Comparison of ENCODE assay signal across 7 mouse cellular contexts in genomic region chr17:56831111-56831816, GRCm38 (mm10). TPM values are rescaled to one million over a fixed set of nuclear protein-coding genes. Genes with fewer than 3 reads are reported as not detected.
A peak's percentile ranks its signal among the peaks of the same experiment; 100 is the strongest.
DNase-seq lines count a peak whose midpoint lies in the region; ATAC-seq and TF ChIP-seq lines count a peak whose summit lies in the region.

No protein-coding gene starts in this region.

- WGBS in intestine, postnatal 0 days = under 1% methylated on average over 42 of the region's 42 CpGs
- WGBS in midbrain, embryonic 12.5 days = 1% methylated on average over 41 of the region's 42 CpGs
- under 1% methylated on average over 42 of the region's 42 CpGs for WGBS in small intestine, adult 2 months

- no peak for TF ChIP-seq POLR2A in small intestine, adult 2 months (IDR thresholded peaks at IDR 0.05; ENCODE audit: low read depth, low read length)

- DNase-seq in adrenal gland, adult 8-10 months = peak; percentile 97
- DNase-seq in embryo, embryonic 9.5 days (ENCODE audit: extremely low spot score) = peak; percentile 98
- peak; percentile 98 to 99 for DNase-seq in gastrocnemius, postnatal 4 days (ENCODE audit: low spot score in 2 of 2)
- DNase-seq in left cerebral cortex, postnatal 4 days = peak; percentile 100

- no peaks in the 10 kb centered on the region for H3K9me3 ChIP-seq in intestine, postnatal 0 days (ENCODE audit: control insufficient read depth)
- H3K9me3 ChIP-seq in midbrain, embryonic 12.5 days = no peaks in the 10 kb centered on the region

- peak; percentile 99 for ATAC-seq in intestine, postnatal 0 days
- peak; percentile 99 for ATAC-seq in midbrain, embryonic 12.5 days (ENCODE audit: low FRiP score, low read depth)

- H3K9ac ChIP-seq in intestine, postnatal 0 days (ENCODE audit: low read depth, low read length) = peak overlapping the region; percentile 38; the same call in 1 of the 2 replicates
- H3K9ac ChIP-seq in midbrain, embryonic 12.5 days (replicated peaks) = peak overlapping the region; percentile 52

- H3K27me3 ChIP-seq in intestine, postnatal 0 days (replicated peaks; ENCODE audit: control insufficient read depth, insufficient read depth, low read length) = 0 out of 2 replicates have a peak, but pooled peaks cover 13% of the 10 kb centered on the region
- peaks cover 39% of the 10 kb centered on the region for H3K27me3 ChIP-seq in midbrain, embryonic 12.5 days
- H3K27me3 ChIP-seq in small intestine, adult 2 months (ENCODE audit: control insufficient read depth, insufficient read depth, low read length) = peaks cover 13% of the 10 kb centered on the region

- no peaks in the 10 kb centered on the region for H3K36me3 ChIP-seq in intestine, postnatal 0 days (ENCODE audit: control insufficient read depth, insufficient read depth)
- no peaks in the 10 kb centered on the region for H3K36me3 ChIP-seq in midbrain, embryonic 12.5 days
- no peaks in the 10 kb centered on the region for H3K36me3 ChIP-seq in small intestine, adult 2 months (ENCODE audit: control insufficient read depth, insufficient read depth, low read length)

- peak overlapping the region; percentile 87 for H3K4me2 ChIP-seq in intestine, postnatal 0 days (replicated peaks; ENCODE audit: low read depth)
- peak overlapping the region; percentile 73 for H3K4me2 ChIP-seq in midbrain, embryonic 12.5 days (replicated peaks)

- no peak overlapping the region for H3K27ac ChIP-seq in intestine, postnatal 0 days (ENCODE audit: low read depth, low read length)
- no peak overlapping the region for H3K27ac ChIP-seq in midbrain, embryonic 12.5 days (replicated peaks)
- no peak overlapping the region for H3K27ac ChIP-seq in small intestine, adult 2 months (ENCODE audit: insufficient read depth, low read depth, low read length)

- intact Hi-C loops in left cerebral cortex, postnatal 4 days (cut with DNase I) = no loop called here

- no peaks in the 10 kb centered on the region for H3K4me1 ChIP-seq in intestine, postnatal 0 days (replicated peaks; ENCODE audit: control insufficient read depth, insufficient read depth, low read length)
- H3K4me1 ChIP-seq in midbrain, embryonic 12.5 days = peaks cover 16% of the 10 kb centered on the region
- H3K4me1 ChIP-seq in small intestine, adult 2 months (ENCODE audit: control insufficient read depth, insufficient read depth, insufficient read length, low read length) = no peaks in the 10 kb centered on the region; the same call in 1 of the 2 replicates

- H3K4me3 ChIP-seq in intestine, postnatal 0 days (ENCODE audit: low read depth, low read length) = peak overlapping the region; percentile 71
- peak overlapping the region; percentile 74 for H3K4me3 ChIP-seq in midbrain, embryonic 12.5 days
- peak overlapping the region; percentile 59 for H3K4me3 ChIP-seq in small intestine, adult 2 months (ENCODE audit: low read depth, low read length)

- TF ChIP-seq CTCF in intestine, postnatal 0 days (IDR thresholded peaks at IDR 0.05; ENCODE audit: low read depth) = peak; percentile 74
- peak; percentile 54; the same call in 1 of the 2 replicates for TF ChIP-seq CTCF in small intestine, adult 2 months (IDR thresholded peaks at IDR 0.05; ENCODE audit: extremely low read depth, insufficient read length, insufficient replicate concordance, low read depth, low read length)

RNA-seq across cellular contexts. Expression of gene Rfx2, which starts 0.5 kb away (rescaled TPM):
- total RNA-seq in adrenal gland, adult 8-10 months (2022) = 1 to 10 TPM; 5.5 to 9.5 (median 6.8) TPM
- total RNA-seq in gastrocnemius, postnatal 4 days (2021) = 10 to 100 TPM in 1 of 2 experiments, 1 to 10 TPM in 1; 8.2 to 10.6 TPM
- 1.4 and 1.6 TPM in 2 replicates for polyA plus RNA-seq in intestine, postnatal 0 days (2015; fragmentation: Nextera tagmentation; extraction: Ambion mirVana)
- 1 to 10 TPM; 2.4 to 3.4 TPM for total RNA-seq in left cerebral cortex, postnatal 4 days (2021)
- 6.3 and 8.2 TPM in 2 replicates for polyA plus RNA-seq in midbrain, embryonic 12.5 days (2016; fragmentation: Nextera tagmentation; extraction: Ambion mirVana)
- polyA plus RNA-seq in small intestine, adult 2 months (2012; rRNA removed) = 7.7 and 15.4 TPM in 2 replicates

RNA-seq across cellular contexts. Expression of gene Acsbg2, which starts 43.0 kb away (rescaled TPM):
- total RNA-seq in adrenal gland, adult 8-10 months (2022) = under 1 TPM in 3 of 4 experiments, not detected in 1; 0.22 to 0.40 (median 0.23) TPM
- total RNA-seq in gastrocnemius, postnatal 4 days (2021) = not detected
- polyA plus RNA-seq in intestine, postnatal 0 days (2015; fragmentation: Nextera tagmentation; extraction: Ambion mirVana) = not detected in 2 replicates
- total RNA-seq in left cerebral cortex, postnatal 4 days (2021) = not detected
- not detected in 2 replicates for polyA plus RNA-seq in midbrain, embryonic 12.5 days (2016; fragmentation: Nextera tagmentation; extraction: Ambion mirVana)
- not detected in 2 replicates for polyA plus RNA-seq in small intestine, adult 2 months (2012; rRNA removed)

RNA-seq across cellular contexts. Expression of gene 1700061G19Rik, which starts 44.0 kb away (rescaled TPM):
- 1 to 10 TPM in 3 of 4 experiments, under 1 TPM in 1; 0.34 to 1.7 (median 1.3) TPM for total RNA-seq in adrenal gland, adult 8-10 months (2022)
- not detected for total RNA-seq in gastrocnemius, postnatal 4 days (2021)
- polyA plus RNA-seq in intestine, postnatal 0 days (2015; fragmentation: Nextera tagmentation; extraction: Ambion mirVana) = 0.23 and 0.30 TPM in 2 replicates
- under 1 TPM; 0.16 to 0.56 TPM for total RNA-seq in left cerebral cortex, postnatal 4 days (2021)
- polyA plus RNA-seq in midbrain, embryonic 12.5 days (2016; fragmentation: Nextera tagmentation; extraction: Ambion mirVana) = 0.50 and 0.63 TPM in 2 replicates
- not detected in 2 replicates for polyA plus RNA-seq in small intestine, adult 2 months (2012; rRNA removed)
